Mouse (Mus musculus): ENCODE measurements around the gene Uba7.

- TF ChIP-seq MAX (IDR thresholded peaks at IDR 0.05) (no peak), CTCF (IDR thresholded peaks at IDR 0.05; ENCODE audit: control insufficient read depth, insufficient read depth, insufficient read length) (no peak)
These were observed 19.6 kb upstream of the Uba7 start for GRCm38 (mm10) chr9:107955613-107956289.
